28 mouse cellular contexts compared by ENCODE assay signal in the genomic region with DNA sequence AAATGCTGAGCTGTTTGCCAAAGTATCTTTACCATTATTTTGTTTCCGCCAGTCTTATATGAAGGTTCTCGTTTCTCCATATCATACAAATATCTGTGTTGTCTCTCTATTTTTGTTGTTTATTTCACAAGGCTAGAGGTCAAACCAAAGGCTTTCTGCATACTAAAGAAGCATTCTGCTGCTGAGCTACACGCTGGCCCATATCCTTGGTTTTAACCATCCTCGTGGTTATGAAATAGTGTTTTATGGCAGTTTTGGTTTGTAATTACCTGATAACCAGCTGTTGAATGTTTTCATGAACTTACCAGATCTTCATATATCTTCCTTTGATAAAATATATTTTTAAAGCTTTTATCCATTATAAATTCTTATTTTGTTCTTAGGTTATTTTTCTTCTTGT.
"Had no signal": no experiment of that assay in that cellular context is flagged by ENCODE, and none has a peak within 500 bp of the region (broad histone marks: within the 10 kb centered on the region; RNA-seq: fewer than 3 reads in every experiment).

No protein-coding gene starts in this region.

- ATAC-seq: forebrain, embryonic 13.5 days; forebrain, embryonic 14.5 days; forebrain, embryonic 15.5 days; forebrain, embryonic 16.5 days; forebrain, postnatal 0 days had no signal

- H3K4me2 ChIP-seq: embryonic facial prominence, embryonic 12.5 days; embryonic facial prominence, embryonic 13.5 days; embryonic facial prominence, embryonic 15.5 days; forebrain, embryonic 12.5 days; forebrain, embryonic 13.5 days; forebrain, embryonic 15.5 days had no signal

- H3K9me3 ChIP-seq: embryonic facial prominence, embryonic 10.5 days; embryonic facial prominence, embryonic 12.5 days; embryonic facial prominence, embryonic 13.5 days; embryonic facial prominence, embryonic 15.5 days; forebrain, embryonic 10.5 days; forebrain, embryonic 12.5 days; forebrain, embryonic 13.5 days; forebrain, embryonic 15.5 days had no signal

- DNase-seq: cerebellum, adult 18-20 months; cerebellum, adult 2 months; cerebellum, adult 8-10 months; cerebellum, adult 9-10 months; cerebellum, adult 9-11 months; cerebellum, postnatal 10 days; cerebellum, postnatal 14 days; cerebellum, postnatal 25 days; cerebellum, postnatal 36 days; embryo, embryonic 11 days; forebrain, postnatal 0 days; gastrocnemius, adult 2 months; gastrocnemius, postnatal 10 days; gastrocnemius, postnatal 14 days; gastrocnemius, postnatal 25 days; gastrocnemius, postnatal 36 days; heart, adult 11 months had no signal

- H3K4me1 ChIP-seq: embryonic facial prominence, embryonic 10.5 days; embryonic facial prominence, embryonic 12.5 days; embryonic facial prominence, embryonic 13.5 days; embryonic facial prominence, embryonic 15.5 days; forebrain, embryonic 10.5 days; forebrain, embryonic 12.5 days; forebrain, embryonic 13.5 days; forebrain, embryonic 15.5 days had no signal

- H3K27me3 ChIP-seq: embryonic facial prominence, embryonic 12.5 days; embryonic facial prominence, embryonic 13.5 days; embryonic facial prominence, embryonic 15.5 days; forebrain, embryonic 12.5 days; forebrain, embryonic 13.5 days; forebrain, embryonic 15.5 days had no signal

- H3K27ac ChIP-seq: embryonic facial prominence, embryonic 10.5 days; embryonic facial prominence, embryonic 12.5 days; embryonic facial prominence, embryonic 13.5 days; embryonic facial prominence, embryonic 15.5 days; forebrain, embryonic 10.5 days; forebrain, embryonic 12.5 days; forebrain, embryonic 13.5 days; forebrain, embryonic 15.5 days; gastrocnemius, adult 2 months had no signal

- H3K4me3 ChIP-seq: embryonic facial prominence, embryonic 10.5 days; embryonic facial prominence, embryonic 12.5 days; embryonic facial prominence, embryonic 13.5 days; embryonic facial prominence, embryonic 15.5 days; erythroblast, embryonic 14.5 days; forebrain, embryonic 10.5 days; forebrain, embryonic 12.5 days; forebrain, embryonic 13.5 days; forebrain, embryonic 15.5 days; gastrocnemius, adult 2 months had no signal

- H3K9ac ChIP-seq: embryonic facial prominence, embryonic 12.5 days; embryonic facial prominence, embryonic 13.5 days; embryonic facial prominence, embryonic 15.5 days; forebrain, embryonic 12.5 days; forebrain, embryonic 13.5 days; forebrain, embryonic 15.5 days; forebrain, postnatal 0 days had no signal
